Mouse (Mus musculus): Measurements from ENCODE around the gene Snx11.

DNA sequence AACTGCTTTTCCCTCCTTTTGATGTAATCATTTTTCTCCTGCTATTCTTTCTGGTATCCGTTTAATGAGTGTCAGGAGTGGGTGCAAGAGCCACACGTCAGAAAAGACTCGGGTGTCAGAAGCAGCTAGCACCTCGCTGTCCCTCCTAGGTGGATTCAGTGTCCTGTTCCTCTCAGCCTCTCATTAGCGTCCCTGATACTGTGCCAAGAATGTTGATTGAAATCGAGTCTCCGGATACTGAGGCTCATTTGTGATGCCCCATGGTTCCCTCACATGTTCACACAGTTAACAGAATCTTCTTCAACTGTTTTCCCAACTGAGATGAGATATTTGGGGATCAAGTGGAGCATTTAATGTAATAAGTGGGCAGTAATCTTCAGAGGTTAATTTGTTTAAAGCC is 58.8 kb downstream of the Snx11 start:
- TF ChIP-seq CTCF (IDR thresholded peaks at IDR 0.05; ENCODE audit: low read depth) (no peak), EP300 (IDR thresholded peaks at IDR 0.05; ENCODE audit: low read depth) (no peak)
